Mouse (Mus musculus) heart, adult 10 weeks (tissue): Measurements from ENCODE around the gene Scfd2. TPM values are rescaled to one million over a fixed set of nuclear protein-coding genes. Genes with fewer than 3 reads are reported as not detected.

Experiments
- polyA plus RNA-seq: library from polyadenylated mRNA; stranded (reverse); fragments of 350-450 nt; fragmentation: Illumina TruSeq; extraction: RNeasy Lipid Tissue Mini Kit (QIAGEN cat#74804); gene quantifications from one replicate; pipeline ENCODE4 v1.2.3, GENCODE M21; 2014; ENCODE audit warnings: low read depth, low replicate concordance

Scfd2 gene
- polyA plus RNA-seq, result 8.9 TPM

DNA sequence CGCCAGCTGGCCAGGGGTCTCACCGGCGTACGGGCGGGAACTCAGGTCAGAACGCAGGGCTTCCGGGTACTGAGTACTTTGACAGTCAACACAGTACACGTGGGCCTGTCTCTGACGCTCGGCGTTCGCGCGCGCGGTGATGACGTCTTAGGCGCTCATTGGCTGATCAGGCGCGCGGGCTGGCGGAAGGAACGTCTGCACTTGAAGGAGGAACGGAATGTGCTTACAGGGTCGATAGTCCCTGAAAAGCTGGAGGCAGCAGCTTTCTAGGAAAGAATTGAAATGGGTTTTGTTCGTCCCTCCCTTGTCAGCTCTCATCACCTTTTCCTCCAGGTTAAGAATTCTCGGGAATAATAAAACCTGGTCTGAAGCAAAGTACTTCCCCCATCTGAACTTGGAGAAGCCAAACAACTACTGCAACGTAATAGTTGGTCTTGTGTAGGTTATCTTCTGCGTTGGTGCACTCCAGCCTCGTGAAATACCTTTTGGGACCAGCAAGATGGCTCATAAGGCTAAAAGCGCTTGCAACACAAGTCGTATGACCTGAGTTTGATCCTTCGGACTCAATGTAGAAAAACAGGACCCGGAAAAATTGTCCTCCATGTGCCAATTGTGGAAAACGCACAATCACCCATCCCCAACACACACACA, at the start of gene Scfd2:
Gene Scfd2 (minus strand): TSS at position 130 of the 651 bp plus-strand sequence.

GRCm38 (mm10) chr5:74535240-74536021, 3.9 kb upstream of the Scfd2 start, which contains the start of gene Fip1l1:
TSS of gene Fip1l1 (plus strand) at chr5:74535449.

GRCm38 (mm10) chr5:74194841-74195613, 336.5 kb downstream of the Scfd2 start, which contains the start of gene Rasl11b:
TSS of gene Rasl11b (plus strand) at chr5:74195286.

Other genes starting within 250 kb of the Scfd2 start
- gene Fip1l1, start 3.7 kb upstream of the Scfd2 start, polyA plus RNA-seq, result 25.1 TPM
- 10.9 TPM for gene Lnx1, start 171.2 kb upstream of the Scfd2 start, polyA plus RNA-seq